Mouse (Mus musculus): Measurements from ENCODE around the gene Rbms1.
A peak's percentile ranks its signal among the peaks of the same experiment; 100 is the strongest.

Gene Rbms1

DNA sequence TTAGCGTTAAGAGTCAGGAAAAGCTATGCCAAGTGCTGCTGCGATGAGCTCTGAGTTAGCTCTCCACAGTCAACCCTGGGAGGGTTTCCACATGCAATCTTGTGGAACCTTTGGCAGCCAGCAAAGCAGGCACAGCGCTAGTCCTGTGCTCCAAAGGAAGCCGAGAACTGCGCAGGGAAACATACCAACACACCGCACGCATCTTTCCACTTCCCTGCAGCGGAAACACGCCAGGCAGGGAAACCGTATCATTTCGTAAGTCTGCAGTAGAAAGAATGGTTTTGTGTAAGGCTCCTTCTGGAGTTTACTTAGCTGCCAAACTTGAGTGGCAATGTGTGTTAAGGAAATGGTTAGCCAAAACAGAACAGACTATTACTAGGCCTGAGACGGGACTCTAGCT, 150.0 kb downstream of the Rbms1 start:
- DNase-seq (ENCODE audit: low read depth in 1 of 2, low spot score in 2 of 2): no peak

- DNase-seq (ENCODE audit: low read depth in 1 of 2, low spot score in 2 of 2): peak; percentile 40 to 45
Measured at GRCm38 (mm10) chr2:60810617-60811016, 152.4 kb downstream of the Rbms1 start.

GRCm38 (mm10) chr2:60809441-60809921, 153.5 kb downstream of the Rbms1 start:
- no peak for DNase-seq (ENCODE audit: low read depth in 1 of 2, low spot score in 2 of 2)

GRCm38 (mm10) chr2:60808822-60809221, 154.2 kb downstream of the Rbms1 start:
- no peak for DNase-seq (ENCODE audit: low read depth in 1 of 2, low spot score in 2 of 2)

DNA sequence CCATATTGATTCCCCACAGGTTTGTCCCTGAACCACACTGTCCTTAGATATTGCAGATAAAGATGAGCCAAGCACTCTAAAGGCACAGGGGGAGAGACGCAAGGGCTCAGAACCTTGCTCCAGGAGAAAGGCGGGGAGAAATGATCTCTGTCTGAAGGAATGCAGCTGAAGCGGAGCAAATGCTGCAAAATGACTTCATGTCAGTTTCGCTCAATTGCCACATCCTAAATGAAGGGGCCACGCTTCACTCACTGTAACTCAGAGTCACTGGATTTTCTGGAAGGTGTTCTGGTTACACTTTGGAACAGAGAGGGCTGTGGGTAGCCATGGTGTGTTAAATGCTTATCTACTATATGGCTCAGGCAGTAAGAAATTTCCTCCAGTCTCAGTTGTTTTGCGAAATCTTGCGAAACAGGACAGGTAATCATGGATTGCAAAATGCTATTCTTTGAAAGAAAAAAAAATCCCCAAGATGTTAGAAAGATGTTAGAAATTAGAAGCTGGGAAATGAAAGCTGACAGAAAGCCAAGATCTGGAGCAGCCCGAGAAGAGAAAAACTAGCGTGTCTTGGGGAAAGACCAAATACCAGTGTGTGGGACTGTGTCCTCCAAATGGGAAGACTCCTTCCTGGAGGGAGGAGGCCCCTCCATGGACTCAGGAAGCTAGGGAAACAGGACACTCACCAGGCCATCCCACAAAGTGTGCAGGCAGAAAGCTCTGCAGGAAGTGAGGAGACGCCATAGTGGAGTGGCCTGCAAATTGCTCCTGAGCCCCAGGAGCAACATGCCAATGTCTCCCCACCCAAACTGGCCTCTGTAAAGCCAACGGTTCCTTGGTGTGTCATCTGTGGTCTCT, 155.4 kb downstream of the Rbms1 start:
- DNase-seq (ENCODE audit: low read depth in 1 of 2, low spot score in 2 of 2): no peak

DNA sequence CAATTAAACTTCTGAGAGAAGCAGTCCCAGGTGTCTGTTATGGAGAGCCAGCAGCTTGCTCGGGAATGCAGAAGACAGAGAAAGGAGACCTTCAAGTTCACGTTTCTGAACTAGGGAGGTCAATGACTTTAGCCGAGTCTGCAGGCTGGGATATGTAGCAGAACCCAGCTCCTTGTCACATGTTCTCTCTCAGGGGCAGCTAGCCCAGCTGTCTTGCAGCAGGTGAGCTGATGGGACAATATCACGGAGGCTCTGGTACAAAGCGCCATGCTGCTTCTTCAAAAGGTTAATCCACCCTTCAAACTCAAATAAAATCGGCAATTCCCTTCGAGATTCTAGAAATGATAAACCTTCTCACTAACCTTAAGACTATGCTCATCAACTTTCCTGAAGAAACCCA, 158.2 kb downstream of the Rbms1 start:
- DNase-seq (ENCODE audit: low read depth in 1 of 2, low spot score in 2 of 2): no peak

GRCm38 (mm10) chr2:60803377-60803776, 159.6 kb downstream of the Rbms1 start:
- DNase-seq (ENCODE audit: low read depth in 1 of 2, low spot score in 2 of 2): no peak

DNA sequence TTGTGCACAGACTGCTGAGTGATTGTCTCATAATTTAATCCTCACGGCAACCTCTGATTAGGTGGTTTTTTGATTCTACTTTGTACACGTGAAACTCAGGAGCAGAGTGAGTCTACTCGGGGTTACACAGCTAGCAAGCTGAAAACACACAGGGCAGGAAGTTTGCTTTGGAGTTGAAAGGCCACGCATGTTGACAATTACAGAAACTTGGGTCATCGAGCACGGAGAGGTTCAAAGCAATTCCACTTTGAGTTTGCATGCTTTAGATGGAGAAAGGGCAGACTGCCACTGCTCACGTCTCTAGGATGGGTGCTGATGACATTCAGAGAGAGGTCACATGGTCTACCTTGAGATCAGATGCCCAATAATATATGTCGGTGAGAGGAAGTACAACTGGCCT, 160.2 kb downstream of the Rbms1 start:
- no peak for DNase-seq (ENCODE audit: low read depth in 1 of 2, low spot score in 2 of 2)

GRCm38 (mm10) chr2:60802191-60802590, 160.8 kb downstream of the Rbms1 start:
- DNase-seq (ENCODE audit: low read depth in 1 of 2, low spot score in 2 of 2): no peak

GRCm38 (mm10) chr2:60801571-60802155, 161.3 kb downstream of the Rbms1 start:
- no peak for DNase-seq (ENCODE audit: low read depth in 1 of 2, low spot score in 2 of 2)

- no peak for DNase-seq (ENCODE audit: low read depth in 1 of 2, low spot score in 2 of 2)
Measured at GRCm38 (mm10) chr2:60800921-60801558, 162.0 kb downstream of the Rbms1 start.

- no peak for DNase-seq (ENCODE audit: low read depth in 1 of 2, low spot score in 2 of 2)
Measured at GRCm38 (mm10) chr2:60799816-60800215, 163.2 kb downstream of the Rbms1 start.

- DNase-seq (ENCODE audit: low read depth in 1 of 2, low spot score in 2 of 2): no peak
Measured at GRCm38 (mm10) chr2:60798767-60799529, 164.0 kb downstream of the Rbms1 start.

GRCm38 (mm10) chr2:60796969-60797669, 165.9 kb downstream of the Rbms1 start:
- DNase-seq (ENCODE audit: low read depth in 1 of 2, low spot score in 2 of 2): no peak

DNA sequence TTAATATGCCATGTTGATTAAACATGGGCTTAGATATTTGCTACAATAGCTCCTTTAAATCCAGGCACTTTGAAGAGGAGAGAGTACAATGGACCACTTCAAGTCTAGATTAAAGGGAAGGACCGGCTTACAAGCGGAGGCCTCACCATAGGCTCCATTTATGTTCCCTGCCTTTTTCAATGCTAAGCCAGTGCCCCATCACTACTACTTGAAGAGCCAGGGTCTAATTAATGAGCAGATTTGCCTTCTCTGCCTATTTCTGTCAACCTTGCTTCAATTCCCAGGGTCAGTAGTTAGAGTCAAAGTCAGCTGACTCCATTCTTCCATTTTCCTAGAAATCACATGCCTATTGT, 166.4 kb downstream of the Rbms1 start:
- no peak for DNase-seq (ENCODE audit: low read depth in 1 of 2, low spot score in 2 of 2)

- DNase-seq (ENCODE audit: low read depth in 1 of 2, low spot score in 2 of 2): no peak
Measured at GRCm38 (mm10) chr2:60795861-60796260, 167.1 kb downstream of the Rbms1 start.

DNA sequence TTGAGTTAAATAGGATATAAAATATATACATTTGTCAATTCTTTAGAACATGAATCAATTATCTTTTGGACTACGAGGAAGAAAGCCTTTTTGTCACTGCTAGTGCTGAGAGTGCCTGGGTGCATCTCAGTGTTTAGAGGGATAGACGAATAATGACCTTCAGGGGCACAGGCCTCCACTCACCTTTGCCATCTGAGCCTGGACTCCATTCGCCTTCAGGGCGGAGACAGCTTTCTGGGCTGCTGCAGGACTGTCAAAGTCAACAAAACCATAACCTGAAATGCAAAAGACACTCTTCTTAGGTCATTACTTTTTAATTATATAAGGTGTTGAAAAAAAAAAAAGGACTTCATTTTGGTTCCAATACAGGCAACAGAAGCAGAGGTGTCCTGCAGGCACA, 170.5 kb downstream of the Rbms1 start:
- DNase-seq (ENCODE audit: low read depth in 1 of 2, low spot score in 2 of 2): no peak

DNA sequence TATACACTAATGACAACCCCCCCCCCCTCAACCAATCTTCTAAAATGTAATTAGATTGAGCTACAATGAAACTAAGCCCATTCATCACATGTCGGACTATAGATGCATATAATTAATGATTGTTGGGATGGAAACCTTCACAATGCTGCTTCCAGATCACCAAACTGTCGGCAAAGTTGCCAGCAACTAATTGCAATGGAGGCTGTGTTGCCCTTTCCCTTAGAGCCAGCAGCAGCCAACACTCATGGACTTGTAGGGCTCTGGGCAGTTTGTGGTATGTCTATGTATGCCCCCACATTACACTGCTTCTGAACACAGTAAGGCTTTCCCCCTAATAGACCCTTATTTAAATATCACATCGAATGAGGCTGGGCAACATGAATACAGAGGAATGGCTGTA, 173.9 kb downstream of the Rbms1 start:
- DNase-seq (ENCODE audit: low read depth in 1 of 2, low spot score in 2 of 2): no peak

DNA sequence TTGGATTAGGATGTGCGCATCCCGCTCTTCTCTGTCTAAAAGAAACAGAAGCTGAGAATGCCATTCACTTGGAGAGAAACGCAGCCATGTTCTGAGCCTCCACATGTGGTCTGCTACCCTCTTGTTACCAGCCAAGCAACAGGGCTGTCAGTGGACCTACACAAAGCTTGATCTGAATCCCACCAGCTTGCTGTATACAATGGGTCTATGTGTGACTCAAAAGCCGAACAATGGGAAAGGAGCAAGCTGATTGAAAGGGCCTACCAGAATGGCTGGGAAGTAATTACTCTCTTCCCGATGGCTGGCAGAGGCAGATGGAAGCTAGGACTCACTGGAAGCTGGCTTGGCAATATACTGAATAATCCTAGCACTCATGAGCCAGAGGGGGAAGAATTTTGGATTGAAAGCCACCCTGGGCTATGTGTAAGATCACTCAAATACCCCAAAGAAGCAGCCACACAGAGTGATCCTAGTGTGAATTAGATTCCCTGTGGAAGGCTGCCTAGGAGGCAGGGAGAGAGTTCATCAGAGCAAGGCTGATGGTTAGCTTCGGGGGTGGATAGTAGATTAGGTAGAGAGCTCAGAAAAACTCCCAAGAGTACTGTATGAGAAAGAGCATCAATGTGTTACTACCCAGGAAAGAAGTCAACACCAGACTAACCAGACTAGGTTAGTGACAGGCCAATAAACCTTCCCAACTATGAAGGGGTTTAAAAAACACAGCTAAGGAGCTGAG, 174.7 kb downstream of the Rbms1 start:
- no peak for DNase-seq (ENCODE audit: low read depth in 1 of 2, low spot score in 2 of 2)

DNA sequence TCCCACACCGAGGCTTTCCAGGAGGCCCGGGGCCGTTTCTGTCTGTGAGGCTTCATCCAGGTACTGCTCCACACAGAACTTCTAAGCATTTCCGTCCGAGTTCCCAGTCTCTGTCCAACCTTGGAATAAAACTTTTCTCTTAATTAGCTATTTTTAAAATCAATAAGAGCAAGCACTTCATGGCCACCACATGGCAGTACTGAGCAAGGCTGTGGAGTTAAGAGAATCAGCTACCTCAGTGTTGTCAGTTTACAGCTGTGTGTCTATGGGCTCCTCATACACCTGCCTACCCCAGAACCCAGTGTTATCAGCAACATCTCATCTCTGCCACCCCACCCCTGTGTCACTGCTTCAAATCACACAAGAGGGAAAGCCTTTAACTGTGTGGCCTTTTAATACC, 175.9 kb downstream of the Rbms1 start:
- no peak for DNase-seq (ENCODE audit: low read depth in 1 of 2, low spot score in 2 of 2)
